Mouse (Mus musculus): ENCODE measurements around the gene Nfia. TPM values are rescaled to one million over a fixed set of nuclear protein-coding genes. Genes with fewer than 3 reads are reported as not detected.

The Nfia gene
- polyA plus RNA-seq, 1 experiment: 8.1 TPM

DNA sequence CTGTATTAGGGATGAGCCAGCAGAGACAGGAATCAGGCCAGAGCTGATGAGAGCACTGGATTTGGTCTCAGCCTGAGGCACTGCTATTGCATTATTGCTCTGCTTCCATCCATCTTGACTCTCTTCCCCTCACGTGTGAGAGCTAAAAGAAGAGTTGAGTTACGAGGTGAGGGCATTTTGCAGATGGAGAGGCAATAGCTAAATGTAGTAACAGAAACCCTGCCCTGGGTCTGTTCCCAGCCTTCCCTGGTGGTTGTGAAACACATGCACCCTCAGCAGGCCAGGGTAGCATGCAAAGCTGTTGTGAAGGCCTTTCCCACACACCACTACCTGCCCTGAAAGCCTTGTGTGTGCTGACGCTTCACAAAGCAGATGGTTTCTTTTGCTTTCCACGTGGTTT is 86.9 kb downstream of the Nfia start:
- TF ChIP-seq POLR2A (IDR thresholded peaks at IDR 0.05; ENCODE audit: control insufficient read depth, low read depth, low read length) (no peak), CTCF (IDR thresholded peaks at IDR 0.05; ENCODE audit: control insufficient read depth, insufficient read depth, insufficient replicate concordance, low read depth, low read length) (no peak)
- H3K4me1 ChIP-seq (ENCODE audit: control insufficient read depth, insufficient read depth, low read length): no peaks in the 10 kb centered on the region
- no peak overlapping the region for H3K4me3 ChIP-seq (ENCODE audit: control insufficient read depth, low read depth, low read length)
- H3K36me3 ChIP-seq (ENCODE audit: control insufficient read depth, insufficient read depth, low read length): no peaks in the 10 kb centered on the region
- H3K27ac ChIP-seq (ENCODE audit: control insufficient read depth, insufficient read depth, low read depth, low read length): no peak overlapping the region
- no peaks in the 10 kb centered on the region for H3K27me3 ChIP-seq (ENCODE audit: control insufficient read depth, insufficient read depth, low read length)

DNA sequence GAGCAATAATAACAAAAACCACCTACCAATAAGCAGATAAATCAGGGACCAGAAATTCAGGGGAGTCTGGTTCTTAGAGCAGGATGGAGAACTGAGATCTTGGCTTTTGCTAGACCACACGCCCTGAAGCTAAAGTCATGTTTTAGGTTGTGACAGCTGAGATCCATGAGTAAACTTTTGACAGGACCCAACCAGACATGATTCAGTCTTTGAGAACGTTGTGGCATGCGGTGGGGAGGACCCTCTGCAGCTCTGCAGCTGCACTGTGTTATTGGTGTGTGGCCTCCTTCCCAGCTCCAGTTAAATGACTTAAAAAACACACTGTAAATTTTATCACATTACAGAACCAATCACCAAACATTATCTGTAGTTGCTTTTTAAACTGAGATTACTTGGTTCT is 87.8 kb downstream of the Nfia start:
- TF ChIP-seq CTCF (IDR thresholded peaks at IDR 0.05; ENCODE audit: control insufficient read depth, insufficient read depth, insufficient replicate concordance, low read depth, low read length): no peak
- TF ChIP-seq POLR2A (IDR thresholded peaks at IDR 0.05; ENCODE audit: control insufficient read depth, low read depth, low read length): no peak
- H3K4me1 ChIP-seq (ENCODE audit: control insufficient read depth, insufficient read depth, low read length): no peaks in the 10 kb centered on the region
- H3K27ac ChIP-seq (ENCODE audit: control insufficient read depth, insufficient read depth, low read depth, low read length): no peak overlapping the region
- H3K4me3 ChIP-seq (ENCODE audit: control insufficient read depth, low read depth, low read length): no peak overlapping the region
- no peaks in the 10 kb centered on the region for H3K36me3 ChIP-seq (ENCODE audit: control insufficient read depth, insufficient read depth, low read length)
- no peaks in the 10 kb centered on the region for H3K27me3 ChIP-seq (ENCODE audit: control insufficient read depth, insufficient read depth, low read length)

DNA sequence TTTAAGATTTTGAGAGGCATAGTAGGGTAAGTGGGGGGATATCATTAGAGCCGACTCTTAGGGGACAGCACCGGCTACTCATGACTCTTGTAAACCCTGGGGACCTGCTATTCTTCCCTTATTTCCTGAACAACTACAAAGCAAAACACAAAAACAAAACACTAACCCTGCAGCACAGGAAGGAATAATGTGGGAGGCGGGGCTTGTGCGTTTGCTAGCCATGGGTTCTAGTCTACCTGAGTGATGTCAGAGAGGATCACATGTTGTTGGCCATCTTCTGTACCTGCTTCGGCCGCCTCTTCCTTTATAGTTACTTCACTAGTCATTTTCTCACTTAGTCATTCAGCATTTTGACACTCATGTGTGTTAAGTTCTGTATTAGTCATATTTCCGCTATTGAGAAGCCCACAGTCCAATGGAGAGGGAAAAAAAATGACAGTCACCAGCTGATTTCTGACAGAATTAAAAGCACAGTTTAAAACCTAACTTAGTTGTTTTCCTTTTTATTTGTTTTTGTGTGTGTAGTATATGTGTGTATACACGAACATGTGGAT is 88.3 kb downstream of the Nfia start:
- H3K4me1 ChIP-seq (ENCODE audit: control insufficient read depth, insufficient read depth, low read length): no peaks in the 10 kb centered on the region
- H3K4me3 ChIP-seq (ENCODE audit: control insufficient read depth, low read depth, low read length): no peak overlapping the region
- no peak overlapping the region for H3K27ac ChIP-seq (ENCODE audit: control insufficient read depth, insufficient read depth, low read depth, low read length)
- TF ChIP-seq POLR2A (IDR thresholded peaks at IDR 0.05; ENCODE audit: control insufficient read depth, low read depth, low read length) (no peak), CTCF (IDR thresholded peaks at IDR 0.05; ENCODE audit: control insufficient read depth, insufficient read depth, insufficient replicate concordance, low read depth, low read length) (no peak)
- no peaks in the 10 kb centered on the region for H3K27me3 ChIP-seq (ENCODE audit: control insufficient read depth, insufficient read depth, low read length)
- no peaks in the 10 kb centered on the region for H3K36me3 ChIP-seq (ENCODE audit: control insufficient read depth, insufficient read depth, low read length)

DNA sequence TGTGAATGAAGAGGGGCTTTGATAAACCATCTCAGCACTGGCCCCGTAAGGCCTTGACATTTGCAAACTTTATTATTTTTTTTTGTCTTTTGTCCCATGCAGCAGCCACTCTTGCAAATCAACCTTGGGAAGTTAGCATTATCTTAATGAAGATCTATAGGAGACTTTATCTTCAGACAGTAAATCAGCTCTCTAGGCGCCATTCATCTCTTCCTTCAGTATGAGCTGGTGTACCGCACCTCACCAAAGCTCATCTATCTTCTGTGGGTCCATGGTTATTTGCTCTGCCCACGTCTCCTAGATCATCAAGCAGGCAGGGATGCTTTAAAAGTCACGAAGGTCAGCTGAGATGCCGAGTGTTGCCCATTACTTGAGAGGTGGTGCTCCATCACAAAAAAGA is 89.8 kb downstream of the Nfia start:
- Histone ChIP-seq H3K4me1 (ENCODE audit: control insufficient read depth, insufficient read depth, low read length) (no peaks in the 10 kb centered on the region), H3K27ac (ENCODE audit: control insufficient read depth, insufficient read depth, low read depth, low read length) (no peak overlapping the region), H3K36me3 (ENCODE audit: control insufficient read depth, insufficient read depth, low read length) (no peaks in the 10 kb centered on the region), H3K27me3 (ENCODE audit: control insufficient read depth, insufficient read depth, low read length) (no peaks in the 10 kb centered on the region), H3K4me3 (ENCODE audit: control insufficient read depth, low read depth, low read length) (no peak overlapping the region)
- TF ChIP-seq POLR2A (IDR thresholded peaks at IDR 0.05; ENCODE audit: control insufficient read depth, low read depth, low read length) (no peak), CTCF (IDR thresholded peaks at IDR 0.05; ENCODE audit: control insufficient read depth, insufficient read depth, insufficient replicate concordance, low read depth, low read length) (no peak)

DNA sequence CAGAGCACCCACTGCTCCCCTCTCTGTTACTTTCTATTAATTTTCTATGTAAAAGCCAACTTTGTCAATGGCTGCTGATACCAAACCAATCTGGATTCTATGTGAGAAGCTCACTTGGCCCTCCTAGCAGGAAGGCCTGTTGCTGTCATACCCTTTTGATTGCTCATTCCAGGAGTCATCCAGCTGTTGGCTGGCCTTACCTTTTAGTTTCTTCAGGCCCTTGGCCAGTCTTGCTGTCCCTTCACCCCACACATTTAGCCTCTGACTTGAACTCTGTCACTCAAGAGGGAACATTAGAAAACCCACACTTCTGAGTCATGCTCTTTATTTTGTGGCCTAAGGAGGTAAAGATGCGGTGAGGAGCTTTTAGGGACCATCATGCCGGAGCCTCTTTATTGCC is 91.7 kb downstream of the Nfia start:
- H3K36me3 ChIP-seq (ENCODE audit: control insufficient read depth, insufficient read depth, low read length): no peaks in the 10 kb centered on the region
- H3K4me3 ChIP-seq (ENCODE audit: control insufficient read depth, low read depth, low read length): no peak overlapping the region
- H3K4me1 ChIP-seq (ENCODE audit: control insufficient read depth, insufficient read depth, low read length): peaks cover 7% of the 10 kb centered on the region
- TF ChIP-seq POLR2A (IDR thresholded peaks at IDR 0.05; ENCODE audit: control insufficient read depth, low read depth, low read length) (no peak), CTCF (IDR thresholded peaks at IDR 0.05; ENCODE audit: control insufficient read depth, insufficient read depth, insufficient replicate concordance, low read depth, low read length) (no peak)
- no peaks in the 10 kb centered on the region for H3K27me3 ChIP-seq (ENCODE audit: control insufficient read depth, insufficient read depth, low read length)
- no peak overlapping the region for H3K27ac ChIP-seq (ENCODE audit: control insufficient read depth, insufficient read depth, low read depth, low read length)

DNA sequence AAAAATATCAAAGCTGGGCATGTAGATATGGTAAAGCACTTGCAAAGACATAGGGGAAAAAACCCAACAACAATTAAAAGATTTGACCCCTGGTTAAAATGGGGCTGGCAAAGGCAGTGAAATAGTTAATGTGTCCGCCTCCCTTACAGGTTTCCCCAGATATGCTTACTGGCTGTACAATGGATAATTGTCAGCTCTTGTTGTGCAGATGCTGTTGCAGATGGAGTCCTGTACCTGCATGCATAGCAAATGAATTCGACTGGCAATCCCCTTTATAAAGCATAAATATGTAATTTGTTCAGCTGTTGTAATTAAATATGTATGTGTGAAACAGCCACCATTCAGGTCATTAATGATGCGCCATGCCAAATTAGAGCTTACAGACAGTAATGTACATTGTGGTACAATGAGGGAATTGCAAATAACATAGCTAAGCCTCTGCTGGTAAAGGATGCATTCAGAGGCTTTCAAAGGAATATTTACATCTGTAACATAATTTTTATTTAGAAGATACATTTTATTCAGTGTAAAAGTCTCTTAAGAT is 92.9 kb downstream of the Nfia start:
- Histone ChIP-seq H3K36me3 (ENCODE audit: control insufficient read depth, insufficient read depth, low read length) (no peaks in the 10 kb centered on the region), H3K4me1 (ENCODE audit: control insufficient read depth, insufficient read depth, low read length) (peaks cover 9% of the 10 kb centered on the region), H3K27me3 (ENCODE audit: control insufficient read depth, insufficient read depth, low read length) (no peaks in the 10 kb centered on the region), H3K27ac (ENCODE audit: control insufficient read depth, insufficient read depth, low read depth, low read length) (no peak overlapping the region), H3K4me3 (ENCODE audit: control insufficient read depth, low read depth, low read length) (no peak overlapping the region)
- TF ChIP-seq CTCF (IDR thresholded peaks at IDR 0.05; ENCODE audit: control insufficient read depth, insufficient read depth, insufficient replicate concordance, low read depth, low read length) (no peak), POLR2A (IDR thresholded peaks at IDR 0.05; ENCODE audit: control insufficient read depth, low read depth, low read length) (no peak)

DNA sequence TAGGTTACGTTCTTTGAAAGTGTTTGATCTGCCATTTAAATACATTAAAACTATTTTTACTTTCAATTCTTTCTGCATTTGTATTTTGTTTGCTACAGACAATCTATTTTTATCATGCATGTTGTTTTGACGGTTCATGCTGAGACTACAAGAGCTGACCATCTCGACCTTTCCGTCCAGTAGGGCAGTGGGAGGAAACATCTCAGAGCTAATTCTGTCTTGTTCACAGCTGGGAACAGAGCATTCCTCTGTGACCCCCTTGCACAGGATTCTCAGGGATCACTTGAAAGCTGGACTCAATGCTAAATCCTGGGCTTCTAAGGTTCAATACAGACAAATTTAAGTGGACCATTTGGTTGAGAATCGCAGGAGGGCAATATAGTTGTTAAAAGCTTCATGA is 93.9 kb downstream of the Nfia start:
- no peak overlapping the region for H3K27ac ChIP-seq (ENCODE audit: control insufficient read depth, insufficient read depth, low read depth, low read length)
- peaks cover 9% of the 10 kb centered on the region for H3K4me1 ChIP-seq (ENCODE audit: control insufficient read depth, insufficient read depth, low read length)
- TF ChIP-seq POLR2A (IDR thresholded peaks at IDR 0.05; ENCODE audit: control insufficient read depth, low read depth, low read length) (no peak), CTCF (IDR thresholded peaks at IDR 0.05; ENCODE audit: control insufficient read depth, insufficient read depth, insufficient replicate concordance, low read depth, low read length) (no peak)
- H3K36me3 ChIP-seq (ENCODE audit: control insufficient read depth, insufficient read depth, low read length): no peaks in the 10 kb centered on the region
- no peaks in the 10 kb centered on the region for H3K27me3 ChIP-seq (ENCODE audit: control insufficient read depth, insufficient read depth, low read length)
- H3K4me3 ChIP-seq (ENCODE audit: control insufficient read depth, low read depth, low read length): peak overlapping the region; percentile 32
